Mouse (Mus musculus) bone marrow macrophage, adult 2 months (primary cell): ENCODE measurements around the gene Ackr1.

ENCODE experiments used
- CTCF ChIP-seq: IDR thresholded peaks from 2 replicates; pipeline ENCODE4 v1.5.1; 2012; ENCODE audit warnings: low read depth, mild to moderate bottlenecking, low read length, moderate library complexity
- POLR2A ChIP-seq: IDR thresholded peaks from 2 replicates; pipeline ENCODE4 v1.6.1; 2012; ENCODE audit warnings: mild to moderate bottlenecking, low read depth, low read length, borderline replicate concordance

GRCm38 (mm10) chr1:173322249-173322627 lies 11.3 kb downstream of the Ackr1 start:
- TF ChIP-seq CTCF, result no peak
- no peak for TF ChIP-seq POLR2A
